Mouse (Mus musculus) mesoderm, embryonic 11.5 days (tissue): ENCODE results near the gene Pigk.

ENCODE experiments used
- DNase-seq: peaks from one replicate; pipeline ENCODE4 v3.0.0-alpha.2; 2012; ENCODE audit warnings: low read depth, low spot score

The Pigk gene

DNA sequence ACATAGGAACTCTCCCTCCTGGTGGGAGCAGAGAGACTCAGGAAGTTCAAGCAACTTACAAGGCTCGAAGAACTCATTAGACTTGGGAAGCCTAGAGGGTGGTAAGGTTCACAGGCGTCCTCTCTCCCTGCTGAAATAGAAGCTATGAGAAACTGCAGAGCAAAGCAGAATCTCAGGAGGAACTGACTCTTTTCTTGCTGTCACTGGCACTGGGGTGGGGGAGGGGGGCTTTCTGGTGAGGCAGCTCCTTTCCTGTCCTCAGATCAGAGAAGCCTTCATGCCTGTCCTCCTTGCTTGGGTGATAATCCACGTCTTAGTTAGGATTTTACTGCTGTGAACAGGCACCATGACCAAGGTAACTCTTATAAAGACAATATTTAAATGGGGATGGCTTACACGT is 218.2 kb downstream of the Pigk start:
- no peak for DNase-seq

DNA sequence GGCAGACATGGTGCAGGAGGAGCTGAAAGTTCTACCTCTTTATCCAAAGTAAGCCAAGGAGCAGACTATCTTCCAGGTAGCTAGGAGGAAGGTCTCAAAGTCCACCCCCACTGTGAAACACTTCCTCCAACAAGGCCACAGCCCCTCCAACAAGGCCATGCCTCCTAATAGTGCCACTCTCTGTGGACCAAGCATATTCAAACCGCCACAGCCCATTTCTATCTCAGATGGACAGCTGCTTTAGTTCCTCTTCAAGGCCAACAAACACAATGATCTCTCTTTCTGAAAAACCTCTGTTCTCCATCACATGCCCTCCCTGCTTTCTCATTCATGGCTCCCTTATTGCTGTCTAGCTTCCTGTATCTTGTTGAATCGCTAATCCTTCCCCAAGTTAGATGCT is 218.6 kb downstream of the Pigk start:
- no peak for DNase-seq

DNA sequence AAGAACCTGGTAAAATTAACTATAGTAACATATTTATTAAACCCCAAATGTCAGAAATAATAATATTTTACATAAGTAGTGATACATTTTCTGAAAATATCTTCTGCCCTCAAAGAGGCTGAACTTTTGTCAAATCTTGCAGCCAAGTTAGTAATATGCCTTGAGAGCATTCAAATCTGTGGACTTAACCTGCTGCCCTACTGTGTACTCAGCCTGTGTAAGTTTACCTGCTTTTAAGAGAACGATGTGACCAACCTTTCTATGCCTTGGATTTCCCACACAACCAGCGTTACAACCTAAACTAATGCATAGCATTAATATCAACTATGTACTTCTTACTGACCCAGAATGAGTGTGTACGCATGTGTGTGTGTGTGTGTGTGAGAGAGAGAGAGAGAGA is 219.8 kb downstream of the Pigk start:
- DNase-seq: no peak

DNA sequence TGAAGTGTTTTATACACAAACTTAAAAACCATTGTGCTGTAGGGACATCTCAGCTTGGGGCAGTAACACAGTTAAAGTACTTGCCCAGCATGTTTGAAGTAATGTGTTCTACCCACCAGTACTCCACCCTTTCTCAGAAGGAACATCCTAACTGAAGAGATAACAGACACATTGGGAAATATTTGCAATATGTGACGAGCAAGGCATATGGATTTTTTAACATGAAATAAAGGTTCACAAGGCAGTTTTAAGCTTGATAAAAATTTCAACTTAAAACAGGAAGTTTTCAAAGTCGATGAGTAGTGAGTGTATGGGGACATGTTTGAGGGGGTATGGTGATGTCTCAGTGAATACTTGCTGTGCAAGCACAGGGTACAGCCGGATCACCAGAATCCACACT is 222.4 kb downstream of the Pigk start:
- DNase-seq: no peak

DNA sequence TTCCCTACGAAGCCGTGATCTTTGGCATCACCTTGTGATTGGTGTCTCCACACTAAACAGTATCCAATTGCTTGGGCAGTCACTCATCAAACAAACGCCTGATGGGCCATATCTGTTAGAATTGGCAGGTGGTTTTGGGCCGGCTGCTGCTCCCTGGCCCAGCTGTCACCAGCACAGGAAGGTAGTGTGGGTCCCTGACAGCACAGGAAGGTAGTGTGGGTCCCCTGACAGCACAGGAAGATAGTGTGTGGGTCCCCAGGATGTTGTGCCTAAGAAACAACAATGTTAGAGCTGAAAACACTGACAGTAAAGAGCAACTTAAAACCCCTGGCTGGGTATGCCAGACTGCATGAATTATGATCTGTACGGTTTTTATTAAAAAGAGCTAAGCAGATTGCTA is 227.8 kb downstream of the Pigk start:
- DNase-seq: no peak

DNA sequence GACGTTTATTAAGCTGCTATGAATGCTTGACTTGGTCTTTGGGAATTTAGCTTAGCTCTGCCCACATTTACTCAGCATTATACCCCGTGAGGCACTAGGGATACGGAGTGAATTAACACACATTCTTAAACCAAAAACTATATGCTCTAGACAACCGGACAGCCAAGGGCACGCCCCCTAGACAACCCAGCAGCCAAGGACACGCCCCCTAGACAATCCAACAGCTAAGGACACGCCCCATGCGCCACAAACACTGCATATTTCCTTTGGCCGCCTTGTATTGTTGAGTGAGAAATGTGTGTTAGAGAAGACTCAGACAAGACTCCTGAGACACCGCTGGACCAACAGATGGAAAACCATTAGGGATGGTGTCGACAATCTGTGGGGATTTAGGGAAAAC is 229.1 kb downstream of the Pigk start:
- DNase-seq: peak; percentile 30

DNA sequence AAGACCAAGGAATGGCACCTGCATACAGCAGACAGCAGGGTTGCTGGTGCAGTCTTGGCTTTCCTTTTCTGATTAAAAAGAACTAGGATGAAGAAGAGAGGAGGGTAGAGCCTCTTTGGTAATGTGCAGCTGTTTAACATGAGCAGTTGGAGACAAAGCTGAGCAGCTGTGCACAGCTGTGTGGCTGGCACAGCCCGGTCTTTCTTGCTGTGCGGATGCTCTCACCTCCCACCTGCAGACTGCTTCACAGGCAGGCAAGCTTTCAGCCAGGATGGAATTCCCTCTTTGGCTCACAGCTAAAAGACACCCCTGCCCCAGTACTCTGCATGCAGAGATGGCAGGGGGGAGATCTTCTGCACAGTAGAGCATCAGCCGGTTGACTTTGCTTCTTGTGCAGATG is 230.9 kb downstream of the Pigk start:
- DNase-seq: no peak

DNA sequence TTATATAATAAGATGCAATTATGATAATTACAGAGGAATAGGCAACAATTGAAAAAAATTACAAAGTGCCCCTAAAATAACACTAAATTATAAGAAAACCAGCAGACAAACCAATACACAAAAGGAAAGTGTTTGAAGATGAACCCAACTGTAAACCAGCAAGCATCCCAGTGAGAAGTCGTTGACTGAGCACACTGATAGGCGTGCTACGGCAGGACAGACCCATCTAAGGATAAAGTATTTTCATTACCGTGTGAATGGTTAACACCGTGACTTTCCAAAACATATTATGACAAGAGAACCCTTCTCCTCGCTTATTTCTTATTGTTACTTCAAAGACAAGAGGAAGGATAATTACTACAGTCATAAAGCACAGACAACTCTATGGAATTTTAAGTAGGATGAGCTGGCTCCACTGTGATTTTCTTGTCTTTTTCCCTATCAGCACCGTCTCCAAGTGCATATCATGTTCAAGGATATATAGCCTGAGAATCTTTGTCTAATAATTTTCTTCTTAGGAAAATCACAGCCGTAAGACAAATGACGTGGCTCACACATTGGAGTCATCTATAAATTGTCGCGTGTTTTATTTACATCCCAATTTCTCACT is 233.2 kb downstream of the Pigk start:
- no peak for DNase-seq

DNA sequence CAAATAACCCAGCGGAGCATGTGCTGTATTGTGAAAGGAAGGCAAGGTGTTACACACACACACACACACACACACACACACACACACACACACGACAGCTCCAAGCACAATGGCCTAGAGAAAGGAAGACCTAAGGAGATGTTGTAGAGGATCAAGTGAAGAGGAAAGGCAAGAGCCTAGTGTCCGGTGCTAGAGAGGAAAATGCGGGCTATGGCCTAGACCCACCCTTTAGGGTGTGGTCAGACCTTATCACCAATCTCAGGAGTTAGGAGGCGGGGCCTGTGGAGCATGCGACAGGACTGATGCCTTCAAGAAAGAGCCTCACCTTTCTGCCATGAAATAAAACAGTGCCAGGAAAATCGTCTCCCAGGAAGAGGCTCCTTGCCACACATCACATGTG is 234.7 kb downstream of the Pigk start:
- DNase-seq: no peak

DNA sequence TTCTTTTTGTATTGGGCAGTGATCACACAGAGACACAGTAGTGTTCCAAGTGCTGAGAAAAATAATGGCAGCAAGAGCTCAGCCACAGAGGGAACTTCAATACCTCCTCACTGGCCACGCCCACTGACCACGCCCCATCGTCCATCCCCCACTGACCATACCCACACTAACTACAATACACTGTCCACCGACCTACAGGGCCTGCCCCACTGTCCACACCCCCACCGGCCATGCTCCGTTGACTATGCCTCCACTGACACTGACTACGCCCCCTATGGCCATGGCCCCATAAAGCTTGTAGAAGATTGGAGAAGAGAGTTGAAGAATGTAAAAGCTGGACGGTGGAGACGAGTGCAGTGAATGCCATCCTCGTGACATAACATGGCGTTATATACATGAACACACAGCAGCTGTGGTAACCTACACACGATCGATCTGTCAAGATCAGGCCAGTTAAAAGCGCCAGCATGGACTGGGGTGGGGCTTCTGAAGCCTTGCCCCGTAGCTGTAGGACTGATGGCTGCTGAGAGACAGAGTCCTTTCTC is 235.4 kb downstream of the Pigk start:
- DNase-seq: no peak

DNA sequence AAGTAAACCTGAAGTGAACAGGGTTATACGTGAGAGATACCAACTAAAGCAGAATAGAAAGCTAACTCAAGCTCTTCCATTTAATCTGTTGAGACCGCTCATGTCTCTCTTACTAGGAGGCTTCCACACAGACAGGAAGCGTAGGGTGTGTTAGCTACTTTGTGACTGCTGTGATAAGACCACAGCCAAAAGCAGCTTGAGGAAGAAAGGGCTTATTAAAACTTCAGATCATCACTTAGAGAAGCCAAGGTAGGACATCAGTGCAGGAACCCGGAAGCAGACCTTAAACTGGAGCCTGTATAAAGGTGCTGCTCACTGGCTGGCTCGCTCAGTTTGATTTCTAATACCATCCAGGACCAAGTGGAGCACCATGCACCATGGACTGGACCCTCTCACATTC is 236.4 kb downstream of the Pigk start:
- no peak for DNase-seq

DNA sequence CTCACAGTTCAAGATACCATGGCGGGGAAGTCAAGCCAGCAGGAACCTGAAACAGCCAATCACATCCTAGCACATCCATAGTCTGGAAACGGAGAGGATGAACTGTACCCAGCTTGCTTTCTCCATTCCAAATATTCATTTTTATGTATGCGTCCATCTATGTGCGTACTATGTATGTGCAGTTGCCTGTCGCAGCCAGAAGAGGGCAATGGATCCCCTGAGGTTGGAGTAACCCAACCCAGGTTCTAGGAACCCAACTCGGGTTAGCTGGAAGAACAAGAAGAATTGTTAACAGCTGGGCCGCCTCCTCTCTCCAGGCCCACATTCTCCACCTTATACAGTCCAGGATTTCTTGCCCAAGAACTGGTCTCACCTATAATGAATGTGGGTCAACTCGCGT is 237.0 kb downstream of the Pigk start:
- no peak for DNase-seq

DNA sequence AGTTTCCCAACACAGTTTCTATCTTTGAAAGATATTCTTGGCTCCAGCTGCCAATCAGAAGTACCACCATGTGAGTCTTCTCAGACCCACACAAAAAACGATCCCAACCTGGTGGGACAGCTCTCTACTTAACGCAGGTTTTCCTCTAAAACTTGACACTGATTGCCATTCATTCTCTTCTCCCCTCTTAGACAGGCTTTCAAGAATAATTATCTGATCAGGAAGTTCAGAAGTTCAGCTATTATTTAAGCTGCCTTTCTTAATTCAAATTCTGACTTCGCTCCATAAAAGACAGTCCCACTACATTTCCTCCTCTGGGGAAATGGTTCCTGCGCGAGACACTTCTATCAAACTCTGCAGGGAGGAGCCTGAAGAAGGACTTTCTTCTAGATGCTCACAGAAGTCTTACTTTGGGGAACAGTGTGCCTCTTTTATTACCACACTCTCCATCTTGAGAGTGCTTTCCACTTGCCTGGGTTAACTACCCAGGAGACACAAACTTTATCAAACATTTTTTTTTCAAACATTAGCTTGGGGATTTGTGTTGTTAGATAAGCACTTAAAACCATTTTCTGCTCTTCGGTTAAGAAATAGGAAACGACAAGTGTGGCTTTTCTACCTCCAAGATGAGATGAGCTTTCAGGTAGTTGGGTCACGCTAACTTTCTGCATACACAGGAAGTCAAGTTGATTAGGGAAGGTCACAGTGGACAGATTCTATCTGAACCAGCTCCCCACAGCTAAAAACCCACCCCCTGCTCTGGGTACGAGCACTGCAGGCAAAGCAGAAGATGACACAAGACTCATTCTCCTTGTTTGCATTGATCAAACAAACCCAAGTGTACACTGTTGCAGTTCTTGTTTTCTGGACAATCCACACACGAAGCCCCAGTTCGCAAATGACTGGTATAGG is 238.0 kb downstream of the Pigk start:
- no peak for DNase-seq

DNA sequence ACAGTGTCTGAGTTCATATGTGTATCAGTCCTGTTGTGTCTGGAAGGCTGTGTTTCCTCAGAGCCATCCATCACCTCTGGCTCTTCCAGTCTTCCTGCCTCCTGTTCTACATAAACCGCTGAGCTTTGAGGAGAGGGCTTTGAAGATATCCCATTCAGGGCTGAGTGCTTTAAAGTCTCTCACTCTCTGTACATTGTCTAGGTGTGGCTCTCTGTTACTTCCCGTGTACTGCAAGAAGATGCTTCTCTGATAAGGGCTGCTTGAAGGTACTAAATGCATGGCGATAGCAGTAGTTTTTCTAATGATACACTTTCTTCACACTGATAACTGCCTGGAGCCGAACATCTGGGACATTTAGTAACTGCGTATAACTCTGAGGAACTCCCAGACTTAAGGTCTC is 242.1 kb downstream of the Pigk start:
- no peak for DNase-seq

DNA sequence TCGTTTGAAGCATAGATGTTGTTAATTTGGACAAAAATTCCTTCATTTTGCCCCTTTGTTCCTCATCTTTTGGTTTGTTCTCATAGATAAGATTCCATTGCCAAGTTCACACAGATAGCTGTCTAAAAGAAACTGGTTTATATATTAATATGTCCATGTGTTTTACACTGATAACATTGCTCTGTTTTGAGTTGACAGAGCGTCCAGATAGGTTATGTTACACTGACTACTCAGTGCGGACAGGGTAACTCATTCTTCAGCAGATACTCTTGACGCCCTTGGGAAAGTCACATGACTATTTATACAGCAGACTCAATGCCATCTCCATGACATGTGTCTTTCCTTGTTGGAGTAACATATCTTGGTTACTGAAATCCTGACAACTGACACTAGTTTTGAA is 242.9 kb downstream of the Pigk start:
- DNase-seq: no peak

DNA sequence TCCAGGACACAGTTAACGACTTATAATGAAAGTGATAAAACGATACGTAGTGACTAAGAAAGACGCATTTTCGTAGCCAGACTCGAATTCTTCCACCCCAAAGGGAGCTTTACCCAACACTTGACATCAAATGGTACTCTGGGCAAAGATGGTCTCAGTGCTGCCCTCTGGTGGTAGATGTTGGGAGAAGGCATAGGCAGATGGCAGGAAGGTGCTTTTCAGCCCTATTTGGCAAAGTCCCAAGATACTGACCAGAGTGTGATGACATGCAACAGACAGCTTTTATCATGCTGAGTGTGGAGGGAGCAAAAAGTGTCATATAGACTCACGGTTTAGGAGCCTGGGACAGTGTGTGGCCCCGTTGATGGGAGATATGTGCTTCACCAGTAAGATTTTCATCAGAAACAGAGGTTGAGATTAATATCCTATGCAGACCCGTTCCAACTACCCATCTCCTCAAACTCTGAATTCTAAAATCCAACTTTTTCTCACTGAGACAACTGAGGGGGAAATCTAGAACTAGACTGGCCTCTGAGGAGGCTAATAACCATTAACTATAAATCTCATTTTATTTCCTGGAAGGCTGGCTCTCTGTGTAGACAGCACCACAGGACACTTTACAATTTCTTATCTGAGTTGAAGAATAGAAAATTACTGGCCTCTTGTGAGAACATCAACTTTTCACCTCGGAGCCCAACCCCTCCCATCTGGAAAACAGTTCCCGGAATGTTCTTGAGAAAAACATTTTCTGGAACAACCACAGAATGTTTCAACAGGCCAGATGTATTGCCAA is 244.7 kb downstream of the Pigk start:
- DNase-seq: peak; percentile 77

DNA sequence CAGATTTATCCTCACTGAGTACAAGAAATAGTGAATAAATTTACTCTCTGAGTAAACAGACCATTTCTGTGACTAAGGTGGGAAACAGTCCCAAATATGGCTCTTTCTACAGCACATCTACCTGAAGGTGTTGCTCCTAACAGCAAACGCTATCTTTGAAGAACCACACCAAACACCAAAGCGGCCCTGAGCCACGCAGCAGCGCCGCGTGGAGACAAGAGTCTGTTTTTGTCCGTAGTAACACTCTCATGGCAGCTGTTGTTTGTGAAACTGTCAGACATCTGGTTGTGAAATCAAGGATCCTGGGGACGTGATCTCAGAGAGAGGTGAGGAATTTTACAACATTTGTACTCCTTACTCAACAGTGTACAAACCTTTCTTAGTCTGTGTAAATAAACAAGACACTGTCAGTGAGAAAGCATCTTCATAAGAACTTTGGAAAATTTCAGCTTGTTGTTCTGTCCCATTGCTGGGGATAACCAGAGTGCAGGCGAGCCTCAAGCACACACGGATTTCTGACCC is 248.0 kb downstream of the Pigk start:
- DNase-seq: no peak

DNA sequence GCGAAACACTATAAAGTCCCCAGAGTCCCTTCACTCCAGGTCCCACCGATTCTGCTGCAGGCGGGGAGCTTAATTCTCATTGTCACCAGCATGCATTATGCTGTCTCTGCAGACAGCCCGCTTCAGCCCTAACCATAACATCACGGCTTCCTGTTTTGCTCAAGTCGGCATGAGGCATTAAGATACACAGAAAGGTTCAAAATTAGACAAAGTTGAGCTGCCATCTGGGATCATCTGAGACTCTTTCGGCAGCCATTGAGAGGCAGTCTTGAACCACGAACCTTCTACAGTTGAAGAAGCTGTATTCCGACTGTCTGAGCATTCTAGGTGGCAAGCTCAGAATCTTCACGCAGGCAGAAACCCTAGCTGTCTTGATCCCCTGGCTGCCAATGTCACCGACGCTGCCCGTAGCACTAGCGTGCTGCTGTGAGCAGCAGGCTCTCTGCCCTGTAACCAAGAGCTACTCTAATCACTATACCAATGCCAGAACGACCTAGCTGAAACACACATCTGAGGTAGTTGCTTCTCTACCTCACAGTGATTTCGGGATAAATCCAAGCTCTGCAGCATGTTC is 256.0 kb downstream of the Pigk start:
- no peak for DNase-seq

DNA sequence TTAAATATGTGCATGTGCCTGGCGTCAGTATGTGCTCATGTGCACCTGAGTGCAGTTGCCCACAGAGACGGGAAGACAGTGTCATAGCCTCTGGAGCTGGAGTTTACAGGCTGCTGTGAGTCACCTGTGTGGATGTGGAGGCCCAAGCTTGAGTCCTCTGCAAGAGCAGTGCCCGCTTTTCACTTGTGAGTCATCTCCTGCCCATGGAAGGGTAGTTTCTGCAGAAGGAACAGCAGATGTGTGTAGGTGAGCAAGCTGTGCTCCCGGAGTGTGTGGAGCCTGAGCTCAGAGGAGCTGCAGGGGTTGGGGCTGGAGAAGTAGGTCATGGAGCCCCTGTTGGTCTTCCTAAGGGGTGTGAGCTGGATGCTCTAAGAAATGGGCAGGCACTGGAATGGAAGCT is 257.5 kb downstream of the Pigk start:
- no peak for DNase-seq

DNA sequence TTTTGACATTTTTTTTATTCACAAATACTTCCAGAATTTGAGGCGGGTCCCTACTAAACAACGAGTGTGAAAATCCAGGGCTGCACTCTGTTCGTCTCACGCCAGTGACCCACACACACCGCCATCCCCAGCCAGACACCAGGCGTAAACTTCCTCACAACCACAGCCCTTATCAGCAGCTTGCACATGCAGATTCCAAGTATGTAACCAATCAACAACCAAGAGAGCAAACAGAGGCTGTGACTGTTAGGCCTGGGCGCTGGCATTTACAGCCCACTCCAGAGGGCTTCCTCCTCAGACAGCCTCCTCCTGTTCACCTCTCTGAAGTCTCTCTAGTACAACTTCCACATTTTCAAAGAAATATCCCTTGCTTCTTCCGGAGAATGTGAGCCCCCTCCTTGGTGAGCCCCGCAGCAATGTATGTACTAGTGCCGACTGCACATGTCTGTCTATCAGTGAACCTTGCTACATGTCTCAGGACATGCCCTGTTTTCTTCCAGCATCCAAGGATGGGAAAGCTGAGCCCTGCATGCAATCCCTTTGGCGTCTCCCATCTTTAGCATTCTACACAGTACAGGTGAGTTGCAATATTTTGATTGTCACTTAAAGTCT is 265.7 kb downstream of the Pigk start:
- no peak for DNase-seq

DNA sequence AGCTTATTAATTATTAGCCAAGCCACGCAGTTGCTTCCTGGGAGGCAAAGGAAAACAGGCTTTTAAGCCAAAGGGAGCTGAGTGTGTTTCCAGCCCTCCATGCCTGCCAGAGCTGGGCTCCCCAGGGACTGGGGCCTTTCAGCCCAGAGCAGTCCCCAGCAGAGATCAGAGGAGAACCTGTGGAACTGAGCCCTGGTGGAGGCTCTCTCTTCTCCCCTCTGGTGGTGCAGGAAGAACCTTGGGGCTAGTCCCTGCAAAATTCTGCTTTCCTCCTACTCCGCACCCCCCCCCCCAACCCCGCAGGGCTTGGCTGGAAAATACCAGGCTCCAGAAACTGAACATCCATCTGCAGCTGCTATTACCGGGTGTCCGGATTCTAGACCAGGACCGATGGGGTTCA is 266.5 kb downstream of the Pigk start:
- peak; percentile 17 for DNase-seq
